Mouse (Mus musculus) brain, embryonic 18.5 days (tissue): ENCODE measurements around the gene Hk1.

Experiments used
- DNase-seq: peaks from one replicate; pipeline ENCODE4 v3.0.0-alpha.2; 2012; ENCODE audit warnings: low read depth, low spot score

The Hk1 gene

GRCm38 (mm10) chr10:62321457-62321856, 58.3 kb downstream of the Hk1 start:
- DNase-seq: no peak

GRCm38 (mm10) chr10:62320402-62320978, 59.2 kb downstream of the Hk1 start:
- DNase-seq: no peak

DNA sequence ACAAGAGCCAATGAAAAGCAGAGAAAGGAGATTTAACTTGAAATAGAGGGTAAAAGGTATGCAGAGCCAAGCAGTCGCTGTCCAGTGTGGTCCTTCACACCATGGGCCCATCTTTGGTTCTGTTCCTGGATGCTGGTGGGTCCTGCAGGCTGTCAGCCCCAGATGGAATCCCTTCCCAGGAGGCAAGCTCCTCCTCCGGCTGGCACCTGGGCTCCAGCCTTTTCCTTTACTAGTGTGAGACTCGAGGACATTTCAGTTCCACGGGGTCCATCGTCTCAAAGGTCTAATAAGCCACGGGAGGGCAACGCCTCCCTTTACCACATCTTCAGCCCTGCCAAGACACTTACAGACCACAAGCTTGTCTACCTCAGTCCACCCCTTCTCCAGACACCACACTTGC, 60.6 kb downstream of the Hk1 start:
- no peak for DNase-seq

DNA sequence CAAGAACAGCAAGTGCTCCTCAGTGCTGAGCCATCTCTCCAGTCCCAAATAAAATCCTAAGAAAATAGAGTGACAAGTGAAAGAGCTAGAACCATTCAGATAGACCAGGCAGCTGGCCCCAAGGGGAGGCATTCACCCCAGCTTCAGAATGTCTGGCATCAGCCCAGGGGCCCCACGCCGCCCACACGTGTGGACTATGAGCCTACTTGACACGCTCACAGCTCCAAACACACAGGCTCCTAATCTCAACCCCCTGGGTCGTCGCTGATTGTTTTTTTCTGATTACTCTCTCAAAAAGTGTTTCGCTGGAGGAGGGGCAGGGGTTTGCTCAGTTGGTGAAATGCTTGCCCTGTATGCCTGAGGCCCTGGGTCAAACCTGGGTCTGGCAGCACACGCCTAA, 63.2 kb downstream of the Hk1 start:
- no peak for DNase-seq

DNA sequence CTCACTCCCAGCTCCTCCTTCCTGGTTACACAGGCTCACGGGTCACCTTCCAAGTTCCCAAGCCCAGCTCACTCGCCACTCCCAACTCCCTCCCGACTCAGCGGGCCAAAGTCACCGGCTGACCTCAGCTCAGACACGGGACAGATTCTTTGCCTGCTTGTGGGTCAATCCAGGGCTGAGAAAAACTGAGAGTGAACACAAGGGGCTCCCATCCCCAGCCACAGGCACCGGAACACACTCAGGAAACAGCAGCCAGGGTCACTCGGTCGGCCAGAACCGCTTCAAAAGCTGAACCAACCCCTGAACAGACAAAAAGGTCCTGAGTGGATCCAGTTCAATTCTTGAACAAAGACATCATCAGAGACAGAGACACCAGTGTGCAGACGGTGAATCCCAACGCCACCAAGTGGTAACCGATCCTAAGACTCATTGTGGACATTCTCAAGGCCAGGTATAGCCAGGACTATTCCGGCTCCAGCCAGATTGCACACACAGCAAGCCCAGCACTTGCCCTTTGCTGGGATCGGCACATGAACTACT, 65.8 kb downstream of the Hk1 start:
- DNase-seq: no peak

DNA sequence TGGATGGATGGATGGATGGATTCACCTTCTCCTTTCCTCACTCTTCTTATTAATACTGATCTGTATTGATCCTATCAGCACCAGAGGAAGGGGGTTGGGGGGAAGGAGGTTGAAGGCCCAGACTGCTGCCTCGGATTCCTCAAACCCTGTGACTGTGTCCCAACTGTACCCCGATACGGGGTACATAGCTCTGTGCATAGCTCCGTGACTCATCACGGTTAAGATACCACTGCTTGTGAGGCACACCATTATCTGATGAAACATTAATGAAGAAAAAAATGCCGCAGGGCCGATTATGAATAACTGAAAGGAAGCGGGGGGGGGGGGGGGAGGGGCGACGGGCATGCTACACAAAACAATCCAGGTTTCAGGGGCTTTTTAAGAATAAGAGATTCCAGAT, 66.6 kb downstream of the Hk1 start:
- no peak for DNase-seq

DNA sequence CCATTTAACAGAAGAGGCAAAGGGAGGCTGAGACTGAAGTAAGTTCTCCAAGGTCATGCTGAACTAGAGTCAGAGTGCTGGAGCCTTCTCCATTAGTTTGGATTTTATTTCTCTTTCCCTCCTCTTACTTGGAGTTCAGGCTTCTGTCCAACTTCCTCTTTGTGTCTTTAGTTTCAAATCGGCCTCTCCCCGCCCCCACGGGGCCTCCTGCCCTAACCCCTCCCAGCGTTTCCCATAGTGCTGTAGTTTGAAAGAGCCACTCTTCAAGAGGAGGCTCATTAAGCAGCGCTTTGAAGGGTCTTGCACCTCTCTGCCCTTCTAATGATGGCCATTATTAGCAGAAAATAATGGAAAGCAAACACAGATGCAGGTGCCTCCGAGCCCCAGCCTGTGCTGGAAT, 68.2 kb downstream of the Hk1 start:
- no peak for DNase-seq

DNA sequence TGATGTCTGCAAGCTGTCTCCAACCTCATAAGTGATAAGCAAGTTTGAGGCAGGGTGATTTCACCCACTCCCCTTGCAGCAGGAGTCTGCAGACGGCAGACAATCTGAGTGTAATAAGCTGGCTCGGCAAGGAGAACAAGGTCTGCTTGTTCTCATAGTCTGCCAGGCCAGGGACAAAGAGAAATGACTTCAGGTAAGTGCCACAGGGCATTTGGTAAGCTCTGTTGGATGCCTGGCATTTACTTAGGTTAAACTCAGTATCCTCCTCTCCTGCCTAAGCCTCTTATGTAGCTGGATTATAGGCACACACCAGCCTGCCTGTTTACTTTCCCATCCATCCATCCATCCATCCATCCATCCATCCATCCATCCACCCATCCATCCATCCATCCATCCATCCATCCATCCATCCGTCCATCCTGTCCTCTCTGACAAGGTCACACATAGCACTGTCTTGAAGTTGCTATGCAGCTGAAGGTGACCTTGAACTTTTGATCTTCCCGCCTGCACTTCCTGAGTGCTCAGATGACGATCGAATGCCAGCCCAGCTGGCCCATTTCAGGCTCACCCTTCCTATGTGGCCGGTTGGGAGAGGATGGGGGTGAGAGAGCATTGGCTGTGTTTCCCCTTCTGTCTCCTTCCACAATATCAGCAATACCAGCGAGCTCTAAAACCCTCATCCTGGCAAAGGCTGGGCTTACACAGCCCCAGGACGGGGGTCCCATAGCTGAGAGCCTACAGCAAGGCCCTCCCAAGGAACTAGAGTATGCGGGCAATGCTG, 69.3 kb downstream of the Hk1 start:
- no peak for DNase-seq

DNA sequence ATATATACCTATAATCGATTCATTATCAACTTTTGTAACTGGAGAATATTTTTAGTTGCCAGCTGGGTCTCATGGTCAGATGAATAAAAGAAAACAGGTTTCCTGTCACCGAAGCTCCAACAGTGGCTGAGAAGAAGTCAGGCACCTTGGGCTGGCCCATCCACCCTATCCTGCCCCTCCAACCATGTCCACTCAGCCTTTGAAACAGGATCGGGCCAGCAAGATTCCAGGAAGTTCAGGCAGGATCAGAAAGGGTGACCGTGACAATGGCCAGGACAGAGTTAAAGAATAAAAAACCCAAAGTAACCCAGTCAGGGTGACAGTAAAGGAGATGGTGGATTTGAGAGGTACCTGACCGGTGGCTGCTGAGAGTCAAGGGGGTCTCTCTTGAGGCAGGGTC, 70.1 kb downstream of the Hk1 start:
- no peak for DNase-seq

- no peak for DNase-seq
Observed at GRCm38 (mm10) chr10:62308896-62309491, 70.7 kb downstream of the Hk1 start.

DNA sequence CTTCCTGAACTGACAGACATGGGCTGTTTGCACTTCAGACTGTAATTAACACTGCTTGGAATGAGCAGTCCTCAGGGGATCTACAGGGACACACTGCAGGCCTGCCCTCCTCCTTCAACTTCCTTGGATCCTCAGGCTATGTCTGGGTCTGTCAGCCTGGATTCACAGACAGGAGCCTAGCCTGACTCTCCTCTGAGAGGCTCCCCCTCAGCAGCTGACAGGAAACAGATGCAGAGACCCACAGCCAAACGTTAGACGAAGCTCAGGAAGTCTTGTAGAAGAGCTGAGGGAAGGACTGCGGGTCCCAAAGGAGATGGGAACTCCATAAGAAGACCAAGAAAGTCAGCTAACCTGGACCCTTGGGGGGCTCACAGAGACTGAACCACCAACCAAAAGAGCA, 73.2 kb downstream of the Hk1 start:
- DNase-seq: no peak

GRCm38 (mm10) chr10:62305090-62305489, 74.6 kb downstream of the Hk1 start:
- DNase-seq: no peak

GRCm38 (mm10) chr10:62300006-62300827, 79.5 kb downstream of the Hk1 start:
- no peak for DNase-seq

- no peak for DNase-seq
Observed at GRCm38 (mm10) chr10:62296086-62296872, 83.4 kb downstream of the Hk1 start.

DNA sequence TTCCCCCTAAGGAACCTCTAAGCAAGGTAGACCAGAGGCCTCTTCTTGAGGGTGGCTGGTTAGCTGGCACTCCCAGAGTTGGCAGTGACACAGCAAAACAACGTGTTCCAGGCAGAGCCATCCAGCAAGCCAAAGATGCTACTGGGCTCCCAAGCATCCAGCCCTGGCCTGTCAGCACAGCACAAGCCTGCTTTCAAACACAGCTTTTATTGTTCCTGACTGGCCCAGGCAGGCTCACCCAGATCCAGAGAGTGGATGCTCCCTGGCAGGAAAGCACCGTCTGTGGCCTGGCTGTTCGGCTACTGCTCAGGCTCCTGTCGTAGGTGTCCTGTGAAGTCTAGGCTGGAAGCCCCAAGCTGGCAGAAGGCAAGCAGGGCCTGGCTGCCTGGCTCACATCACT, 85.6 kb downstream of the Hk1 start:
- DNase-seq: no peak

GRCm38 (mm10) chr10:62287460-62288124, 92.1 kb downstream of the Hk1 start:
- no peak for DNase-seq

- no peak for DNase-seq
Observed at GRCm38 (mm10) chr10:62283206-62283792, 96.4 kb downstream of the Hk1 start.

GRCm38 (mm10) chr10:62282782-62283181, 96.9 kb downstream of the Hk1 start:
- no peak for DNase-seq

- DNase-seq: no peak
Observed at GRCm38 (mm10) chr10:62279671-62280070, 100.0 kb downstream of the Hk1 start.

DNA sequence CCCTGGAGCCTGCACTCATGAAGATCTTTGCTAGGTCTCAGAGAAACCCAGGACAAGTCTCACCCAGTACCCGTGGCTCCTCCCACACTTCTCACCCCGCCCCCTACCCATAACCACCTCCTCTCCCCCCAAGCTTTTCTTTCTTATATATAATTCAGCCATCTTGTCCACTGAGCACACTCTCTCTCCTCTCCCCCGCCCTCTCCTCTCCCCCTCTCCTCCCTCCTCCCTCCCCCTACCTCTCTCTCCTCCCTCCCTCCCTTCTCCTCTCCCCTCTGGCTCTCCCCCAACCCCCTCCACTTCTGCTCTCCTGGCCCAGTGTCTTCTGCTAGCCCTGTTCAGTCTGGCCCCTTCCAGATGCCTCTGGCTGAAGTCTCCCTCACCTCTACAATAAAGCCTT, 100.6 kb downstream of the Hk1 start:
- DNase-seq: no peak
